Mouse (Mus musculus): ENCODE measurements around the gene Rnf123.

The Rnf123 gene

DNA sequence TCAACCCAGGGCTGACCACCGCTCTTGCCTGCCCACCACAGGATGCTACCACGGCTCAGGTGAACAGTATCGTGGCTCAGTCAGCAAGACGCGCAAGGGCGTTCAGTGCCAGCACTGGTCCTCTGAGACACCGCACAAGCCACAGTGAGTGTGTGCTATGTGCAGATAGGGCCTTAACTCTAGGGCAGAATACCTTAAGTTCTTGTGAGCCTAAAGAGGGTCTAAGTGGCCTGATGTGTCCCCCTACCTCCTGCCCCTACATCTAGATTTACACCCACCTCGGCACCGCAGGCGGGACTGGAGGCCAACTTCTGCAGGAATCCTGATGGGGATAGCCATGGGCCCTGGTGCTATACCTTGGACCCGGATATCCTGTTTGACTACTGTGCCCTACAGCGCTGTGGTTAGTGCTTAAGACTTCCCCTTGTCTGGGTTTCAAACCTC lies at the start of gene Rnf123:
TSS of gene Rnf123 (minus strand) at position 359 of the 444 bp plus-strand sequence.
- no peak for DNase-seq (ENCODE audit: low spot score in 2 of 2)

GRCm38 (mm10) chr9:108132373-108132772 lies 49.2 kb upstream of the Rnf123 start:
- DNase-seq (ENCODE audit: low spot score in 2 of 2): no peak

DNA sequence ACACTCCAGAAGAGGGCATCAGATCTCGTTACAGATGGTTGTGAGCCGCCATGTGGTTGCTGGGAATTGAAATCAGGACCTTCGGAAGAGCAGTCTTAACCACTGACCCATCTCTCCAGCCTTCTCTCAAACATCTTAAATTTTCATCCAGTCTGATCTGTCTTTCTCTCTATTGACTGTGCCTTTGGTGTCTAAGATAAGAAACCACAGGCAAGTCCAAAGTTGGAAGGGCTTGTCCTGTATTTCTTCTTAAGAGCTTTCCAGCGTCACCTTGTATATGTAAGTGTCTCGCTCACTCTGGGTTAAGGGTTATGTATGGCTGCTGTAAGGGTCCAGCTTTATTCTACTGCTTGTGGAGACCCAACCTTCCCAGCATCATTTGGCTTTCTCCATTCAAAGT lies 48.4 kb upstream of the Rnf123 start:
- DNase-seq (ENCODE audit: low spot score in 2 of 2): no peak

DNA sequence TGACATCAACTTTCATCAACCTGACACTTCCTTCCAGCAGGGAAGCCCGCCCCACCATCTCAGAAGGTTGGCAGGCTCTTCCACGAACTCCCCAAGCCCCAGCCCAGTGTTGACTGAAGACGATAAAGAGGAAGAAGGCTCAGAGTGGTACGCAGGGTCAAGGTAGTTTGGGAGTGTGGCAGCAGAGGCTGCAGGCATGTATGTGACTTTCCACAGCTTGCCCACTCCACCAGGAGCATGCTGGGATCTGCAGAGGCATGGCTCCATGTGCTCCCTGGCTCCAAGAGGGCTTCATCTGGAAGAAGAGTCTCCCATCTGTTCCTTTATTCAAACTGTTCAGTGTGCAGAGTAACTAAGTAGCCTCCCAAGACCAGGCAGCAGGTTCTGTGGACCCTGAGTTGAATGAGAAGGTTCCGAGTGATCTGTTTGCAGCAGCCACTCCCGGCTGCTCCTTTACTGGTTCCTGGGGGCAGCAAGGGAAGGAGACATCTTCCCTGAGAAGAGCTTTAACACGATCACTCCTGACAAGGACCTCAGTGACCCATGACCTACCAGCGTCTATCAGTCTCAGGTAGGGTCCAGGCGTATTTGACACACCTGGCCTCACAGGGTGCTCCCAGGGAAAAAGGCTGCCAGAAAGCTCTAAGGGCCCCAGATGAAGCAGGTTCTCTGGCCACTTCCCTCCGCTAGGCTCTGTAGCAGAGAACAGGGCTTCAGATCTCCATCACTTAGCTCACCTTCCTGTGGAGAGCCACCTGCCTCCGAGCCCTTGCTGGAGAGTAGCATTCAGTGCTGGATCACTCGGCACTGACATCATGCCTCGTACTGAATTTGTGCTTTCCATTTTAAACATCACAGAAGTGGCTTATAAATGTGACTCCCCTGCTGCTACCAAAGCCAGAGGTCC lies 46.1 kb upstream of the Rnf123 start:
- DNase-seq (ENCODE audit: low spot score in 2 of 2): no peak

- no peak for DNase-seq (ENCODE audit: low spot score in 2 of 2)
Observed at GRCm38 (mm10) chr9:108128248-108128647, 45.1 kb upstream of the Rnf123 start.

DNA sequence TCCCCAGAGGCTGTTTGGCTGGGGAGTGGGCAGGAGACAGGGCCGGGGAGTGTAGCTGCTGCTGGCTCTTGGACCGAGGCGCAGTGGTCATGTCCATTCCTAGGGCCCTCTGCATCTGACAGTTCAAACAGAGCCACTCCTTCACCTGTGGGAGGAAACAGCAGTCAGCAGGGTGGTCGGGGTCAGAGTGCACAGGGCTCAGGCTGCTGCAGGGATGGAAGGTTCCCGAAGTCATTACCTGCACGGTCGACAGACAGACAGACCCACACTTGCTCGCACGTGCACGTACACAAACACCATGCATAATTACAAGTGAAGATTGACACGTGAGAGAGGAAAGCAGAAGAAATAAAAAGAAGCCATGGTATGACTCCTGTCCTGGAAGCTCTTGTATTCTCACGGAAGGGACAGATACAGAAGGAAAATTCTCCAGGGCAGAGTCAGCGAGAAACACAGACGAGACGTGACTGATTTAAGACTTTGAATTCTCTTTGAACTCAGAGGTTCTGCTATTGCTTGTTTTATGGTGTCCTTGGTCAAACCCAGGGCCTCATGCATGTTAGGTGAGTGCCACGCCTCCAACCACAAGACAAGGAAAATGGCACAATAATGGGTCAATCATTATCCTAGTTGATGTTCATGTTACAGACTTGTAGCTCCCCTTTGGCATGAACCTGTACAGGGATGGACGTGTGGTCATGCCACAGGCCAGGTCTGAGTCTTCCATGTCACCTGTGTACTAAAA lies 43.5 kb upstream of the Rnf123 start:
- DNase-seq (ENCODE audit: low spot score in 2 of 2): no peak

DNA sequence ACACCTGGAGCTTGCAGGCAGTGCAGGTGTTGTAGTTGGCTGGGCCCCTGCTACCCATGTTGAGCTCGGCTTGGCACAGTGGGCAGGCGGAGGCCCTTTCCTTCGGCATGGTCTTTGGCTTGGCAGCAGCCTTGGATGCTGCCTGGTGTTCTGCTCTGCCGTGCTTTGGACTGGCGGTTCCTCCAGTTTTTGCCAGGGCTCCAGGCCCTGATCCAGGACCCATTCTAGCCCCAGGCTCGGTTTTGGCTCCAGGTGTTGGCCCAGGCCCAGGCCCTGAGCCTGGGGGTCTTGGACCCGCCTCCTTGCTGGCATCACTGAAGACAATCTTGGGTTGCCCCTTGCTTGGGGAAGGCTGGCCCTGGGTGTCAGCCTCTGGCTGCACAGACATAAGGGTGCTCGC lies 42.6 kb upstream of the Rnf123 start:
- DNase-seq (ENCODE audit: low spot score in 2 of 2): no peak

DNA sequence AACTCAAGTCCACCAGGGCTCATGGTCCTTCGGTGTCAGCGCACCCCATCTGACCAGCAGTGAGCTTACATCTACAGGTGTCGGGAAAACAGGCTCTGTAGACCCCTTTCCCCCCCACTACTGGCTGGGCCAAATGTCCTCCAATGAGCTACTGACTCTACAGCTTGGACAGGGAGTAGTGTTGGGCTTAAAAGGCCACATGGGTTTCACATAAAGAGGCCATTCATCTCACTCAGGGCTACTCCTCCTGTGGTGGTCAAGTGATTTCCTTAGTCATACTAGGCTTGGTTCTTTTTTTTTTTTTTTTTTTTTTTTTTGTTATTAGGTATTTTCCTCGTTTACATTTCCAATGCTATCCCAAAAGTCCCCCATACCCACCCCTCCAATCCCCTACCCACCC lies 40.8 kb upstream of the Rnf123 start:
- DNase-seq (ENCODE audit: low spot score in 2 of 2): no peak

- DNase-seq (ENCODE audit: low spot score in 2 of 2): no peak
Observed at GRCm38 (mm10) chr9:108121170-108121969, 38.2 kb upstream of the Rnf123 start.

DNA sequence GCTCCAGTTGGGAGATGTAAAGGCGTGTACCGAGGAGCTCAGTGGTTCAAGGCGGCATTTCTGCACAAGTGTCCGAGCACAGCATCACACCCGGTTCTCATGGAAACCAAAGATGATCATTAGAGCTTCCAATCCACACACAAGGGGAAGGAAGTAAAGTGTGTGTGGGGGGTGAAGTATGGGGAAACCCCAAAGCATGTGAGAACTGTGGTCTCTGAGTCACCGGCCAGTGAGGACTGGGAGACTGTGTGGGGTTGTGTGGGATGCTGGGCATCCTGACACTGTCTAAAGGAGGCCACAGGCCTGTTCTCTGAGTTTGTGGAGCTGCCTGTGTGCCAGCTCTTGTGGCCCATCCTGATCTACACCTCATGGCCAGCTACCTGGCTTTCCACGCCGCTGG lies 37.5 kb upstream of the Rnf123 start:
- no peak for DNase-seq (ENCODE audit: low spot score in 2 of 2)

GRCm38 (mm10) chr9:108119891-108120411 lies 36.8 kb upstream of the Rnf123 start:
- DNase-seq (ENCODE audit: low spot score in 2 of 2): no peak

GRCm38 (mm10) chr9:108117143-108117542 lies 34.0 kb upstream of the Rnf123 start:
- no peak for DNase-seq (ENCODE audit: low spot score in 2 of 2)

DNA sequence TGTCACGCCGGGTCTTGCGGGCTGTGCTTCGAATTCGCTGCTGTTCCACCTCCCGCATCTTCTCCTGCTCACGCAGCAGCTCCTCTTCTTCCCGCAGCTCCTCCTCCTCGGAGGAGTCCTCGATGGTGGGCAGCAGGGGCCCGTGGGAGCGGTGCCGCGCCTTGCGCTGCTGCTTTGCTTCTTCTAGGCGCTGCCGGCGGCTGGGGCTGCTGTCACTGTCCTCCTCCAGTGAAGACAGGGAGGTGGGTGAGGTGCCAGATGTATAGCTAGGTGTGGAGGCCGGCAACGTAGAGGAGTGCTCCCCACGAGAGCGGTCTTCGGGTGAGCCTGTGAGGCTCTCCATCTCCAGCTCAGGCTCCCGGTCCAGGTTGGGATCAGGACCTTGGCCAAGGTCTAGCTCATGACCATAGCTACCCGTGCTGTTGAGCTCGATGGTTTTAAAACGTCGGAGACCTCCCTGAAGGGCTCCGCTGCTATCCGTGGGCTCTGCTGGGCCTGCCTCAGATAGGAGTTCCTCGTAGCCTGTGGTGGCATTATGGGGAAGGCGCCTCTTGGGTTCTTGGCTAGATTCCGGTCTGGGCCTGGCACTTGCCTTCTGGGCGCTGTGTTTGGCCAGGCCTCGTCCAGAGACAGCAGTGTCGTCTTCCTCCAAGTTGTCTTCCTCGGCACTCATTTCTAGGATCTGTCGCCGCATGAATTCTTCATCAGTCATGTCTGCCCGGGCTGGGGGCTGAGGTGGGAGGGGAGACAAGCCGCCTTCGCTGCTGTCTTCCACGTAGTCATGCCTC lies 32.3 kb upstream of the Rnf123 start:
- DNase-seq (ENCODE audit: low spot score in 2 of 2): no peak

DNA sequence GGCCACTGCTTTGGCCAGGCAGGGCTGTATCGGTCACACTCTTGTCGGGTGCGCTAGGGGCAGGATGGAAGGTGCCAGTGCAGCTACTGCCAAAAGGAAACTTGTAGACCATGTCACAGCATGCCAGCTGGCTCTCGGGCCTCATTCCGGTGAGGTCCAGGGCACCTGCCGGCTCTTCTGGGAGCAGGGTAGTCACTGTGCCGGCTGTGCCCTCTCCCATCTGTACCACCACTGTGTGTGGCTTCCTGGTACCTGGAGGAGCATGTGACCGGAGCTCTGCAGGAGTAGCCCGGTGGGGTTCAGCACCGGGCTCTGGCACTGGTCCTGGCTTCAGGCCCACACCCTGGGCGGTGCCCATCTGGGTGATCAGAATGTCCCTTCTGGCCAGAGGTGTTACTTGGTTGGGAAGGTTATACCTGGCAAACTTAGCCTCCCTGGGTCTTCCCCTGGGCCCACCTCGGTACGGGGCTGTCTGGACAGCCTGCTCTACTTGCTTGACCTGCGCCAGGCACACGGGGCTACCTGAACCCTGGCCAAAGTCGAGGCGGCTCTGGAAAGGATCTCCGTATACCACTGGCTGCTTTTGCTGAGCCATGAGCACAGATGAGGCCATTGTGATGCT lies 29.7 kb upstream of the Rnf123 start:
- DNase-seq (ENCODE audit: low spot score in 2 of 2): no peak

DNA sequence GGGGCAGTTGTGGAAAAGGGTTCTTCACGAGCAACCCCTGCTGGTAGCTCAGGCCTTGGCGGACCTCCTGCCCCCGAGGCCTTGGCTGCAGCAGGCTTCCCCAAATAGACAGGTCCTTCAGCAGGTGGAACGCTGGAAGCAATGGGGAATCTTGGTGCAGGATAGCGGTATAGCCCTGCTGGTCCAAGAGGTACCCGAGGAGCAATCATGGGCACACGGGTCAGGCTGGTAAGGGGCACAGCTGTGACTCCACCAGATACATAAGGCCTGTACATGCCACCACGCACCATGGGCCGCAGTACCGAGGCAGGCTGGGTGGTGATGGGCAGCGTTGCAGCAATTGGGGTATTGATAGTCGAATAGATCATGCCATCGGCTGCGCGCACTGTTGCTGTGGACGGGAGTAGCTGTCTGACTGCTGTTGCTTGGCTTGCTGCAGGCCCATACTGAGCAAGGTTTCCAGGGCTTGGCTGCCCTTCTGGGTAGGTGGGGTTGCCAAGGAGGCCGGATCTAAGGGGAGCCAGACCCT lies 28.5 kb upstream of the Rnf123 start:
- DNase-seq (ENCODE audit: low spot score in 2 of 2): no peak

DNA sequence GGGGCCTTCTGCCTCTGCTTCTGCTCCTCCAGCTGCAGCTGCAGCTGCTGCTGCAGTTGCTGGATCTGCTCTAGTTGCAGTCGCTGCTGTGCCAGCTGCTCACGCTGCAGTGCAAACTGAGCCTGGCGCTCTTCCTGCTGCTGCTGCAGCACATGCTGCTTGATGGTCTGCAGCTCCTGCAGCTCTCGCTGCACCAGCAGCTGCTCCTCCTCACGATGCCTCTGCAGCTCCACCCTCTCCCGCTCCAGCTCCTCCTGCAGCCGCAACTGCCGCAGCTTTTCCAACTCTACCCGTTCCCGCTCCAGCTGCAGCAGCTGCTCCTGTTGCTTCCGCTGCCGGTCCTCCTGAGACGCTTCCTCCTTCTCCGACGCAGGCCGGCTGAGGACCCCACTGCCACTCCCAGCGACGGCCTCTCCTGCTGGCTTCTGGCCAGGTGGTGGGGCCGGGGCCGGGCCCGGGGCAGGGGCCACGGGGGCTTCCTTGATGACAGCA lies 28.0 kb upstream of the Rnf123 start:
- no peak for DNase-seq (ENCODE audit: low spot score in 2 of 2)

GRCm38 (mm10) chr9:108110160-108110559 lies 27.0 kb upstream of the Rnf123 start:
- DNase-seq (ENCODE audit: low spot score in 2 of 2): no peak

- no peak for DNase-seq (ENCODE audit: low spot score in 2 of 2)
Observed at GRCm38 (mm10) chr9:108107867-108108266, 24.7 kb upstream of the Rnf123 start.

DNA sequence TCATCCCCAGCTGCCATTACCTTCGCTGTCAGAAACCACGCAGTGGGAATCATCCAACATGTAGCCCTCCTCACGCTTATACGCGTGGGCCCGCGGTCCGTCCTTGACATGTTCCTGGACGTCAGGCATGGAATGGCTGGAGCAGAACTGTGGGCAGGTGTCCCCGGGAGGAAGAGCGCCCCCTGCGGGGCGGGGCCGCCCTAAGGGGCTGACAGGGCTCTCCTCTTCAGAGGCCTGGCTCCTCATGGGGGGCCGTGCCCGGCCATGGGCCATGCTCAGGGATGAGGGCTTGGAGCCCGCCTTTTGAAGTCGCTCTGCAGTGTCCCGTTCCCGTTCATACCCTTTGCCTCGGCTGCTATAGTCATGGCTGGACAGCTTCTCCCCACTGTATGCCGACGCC lies 22.9 kb upstream of the Rnf123 start:
- no peak for DNase-seq (ENCODE audit: low spot score in 2 of 2)

GRCm38 (mm10) chr9:108105549-108105863 lies 22.4 kb upstream of the Rnf123 start:
- DNase-seq (ENCODE audit: low spot score in 2 of 2): no peak
